Mouse (Mus musculus) brain, embryonic 14.5 days (tissue): Measurements from ENCODE around the gene Acsl5.

ENCODE experiments used
- CTCF ChIP-seq: fragments of 200-500 bp; IDR thresholded peaks from 2 replicates; pipeline ENCODE4 v1.5.1; 2012; ENCODE audit warnings: inconsistent platforms, mild to moderate bottlenecking, moderate library complexity, borderline replicate concordance; ENCODE audit not compliant: insufficient read depth, insufficient read length; ENCODE audit errors: extremely low read depth
- POLR2A ChIP-seq: fragments of 200-500 bp; IDR thresholded peaks from 2 replicates; pipeline ENCODE4 v1.6.1; 2012; ENCODE audit warnings: mild to moderate bottlenecking, inconsistent platforms, borderline replicate concordance; ENCODE audit not compliant: poor library complexity, insufficient read depth, insufficient read length, severe bottlenecking; ENCODE audit errors: extremely low read depth

DNA sequence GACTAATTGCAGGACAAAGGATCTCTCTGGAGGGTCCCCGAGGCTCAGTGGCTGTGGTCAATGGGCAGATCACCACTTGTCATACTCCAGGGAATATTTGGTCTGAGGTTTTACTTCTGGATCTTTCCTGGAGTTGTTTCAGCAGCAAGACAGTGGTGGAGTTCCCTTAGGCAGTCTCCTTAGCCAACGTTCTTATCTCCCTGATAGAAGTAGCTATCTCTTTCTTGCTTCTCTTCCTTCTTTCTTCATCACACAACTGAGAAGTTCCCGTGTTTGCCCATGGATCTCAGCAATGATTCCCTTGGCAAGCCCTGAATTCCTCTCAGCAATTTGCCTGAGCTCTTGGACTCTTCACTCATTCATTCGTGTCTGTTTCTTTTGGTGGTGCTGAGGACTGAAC is 24.4 kb downstream of the Acsl5 start:
- TF ChIP-seq CTCF (no peak), POLR2A (no peak)
